Mouse (Mus musculus): ENCODE measurements around the gene Lgsn.

Lgsn gene

GRCm38 (mm10) chr1:31176101-31176500 lies at the start of gene Lgsn:
Lgsn (plus strand) TSS chr1:31176401.
- in situ Hi-C loops (cut with MboI) = no loop called here

- in situ Hi-C loops (cut with MboI) = no loop called here
These were observed 37.8 kb upstream of the Lgsn start for GRCm38 (mm10) chr1:31138387-31138786.

- in situ Hi-C loops (cut with MboI) = no loop called here
These were observed 33.7 kb upstream of the Lgsn start for GRCm38 (mm10) chr1:31142288-31143094.

GRCm38 (mm10) chr1:31143571-31143970 lies 32.6 kb upstream of the Lgsn start:
- in situ Hi-C loops (cut with MboI) = no loop called here

GRCm38 (mm10) chr1:31149671-31150070 lies 26.5 kb upstream of the Lgsn start:
- in situ Hi-C loops (cut with MboI) = no loop called here

- in situ Hi-C loops (cut with MboI) = no loop called here
These were observed 25.7 kb upstream of the Lgsn start for GRCm38 (mm10) chr1:31150546-31150945.

GRCm38 (mm10) chr1:31152799-31153426 lies 23.3 kb upstream of the Lgsn start:
- in situ Hi-C loops (cut with MboI) = no loop called here

- in situ Hi-C loops (cut with MboI) = no loop called here
These were observed 22.3 kb upstream of the Lgsn start for GRCm38 (mm10) chr1:31153793-31154349.

GRCm38 (mm10) chr1:31156185-31156584 lies 20.0 kb upstream of the Lgsn start:
- in situ Hi-C loops (cut with MboI) = no loop called here

- in situ Hi-C loops (cut with MboI) = no loop called here
These were observed 19.3 kb upstream of the Lgsn start for GRCm38 (mm10) chr1:31156884-31157283.

- in situ Hi-C loops (cut with MboI) = no loop called here
These were observed 11.5 kb upstream of the Lgsn start for GRCm38 (mm10) chr1:31164527-31165189.

- in situ Hi-C loops (cut with MboI) = no loop called here
These were observed 10.7 kb upstream of the Lgsn start for GRCm38 (mm10) chr1:31165326-31166121.

- in situ Hi-C loops (cut with MboI) = no loop called here
These were observed 800 bp upstream of the Lgsn start for GRCm38 (mm10) chr1:31175401-31175800.

- in situ Hi-C loops (cut with MboI) = no loop called here
These were observed 2.1 kb downstream of the Lgsn start for GRCm38 (mm10) chr1:31178264-31178663.

GRCm38 (mm10) chr1:31190237-31190866 lies 14.2 kb downstream of the Lgsn start:
- in situ Hi-C loops (cut with MboI) = no loop called here

- in situ Hi-C loops (cut with MboI) = no loop called here
These were observed 19.4 kb downstream of the Lgsn start for GRCm38 (mm10) chr1:31195633-31196032.

GRCm38 (mm10) chr1:31196959-31197358 lies 20.8 kb downstream of the Lgsn start:
- in situ Hi-C loops (cut with MboI) = no loop called here

GRCm38 (mm10) chr1:31203771-31204170 lies 27.6 kb downstream of the Lgsn start:
- in situ Hi-C loops (cut with MboI) = no loop called here

GRCm38 (mm10) chr1:31205346-31205745 lies 29.1 kb downstream of the Lgsn start:
- in situ Hi-C loops (cut with MboI) = no loop called here

- in situ Hi-C loops (cut with MboI) = no loop called here
These were observed 29.6 kb downstream of the Lgsn start for GRCm38 (mm10) chr1:31205770-31206169.

- in situ Hi-C loops (cut with MboI) = no loop called here
These were observed 33.9 kb downstream of the Lgsn start for GRCm38 (mm10) chr1:31210144-31210543.
